Mouse (Mus musculus): ENCODE results near the gene Creb3l2.
A peak's percentile ranks its signal among the peaks of the same experiment; 100 is the strongest.

Creb3l2 gene

GRCm38 (mm10) chr6:37441251-37442011 is 515 bp downstream of the Creb3l2 start:
- DNase-seq (ENCODE audit: low read depth, low spot score): no peak

DNA sequence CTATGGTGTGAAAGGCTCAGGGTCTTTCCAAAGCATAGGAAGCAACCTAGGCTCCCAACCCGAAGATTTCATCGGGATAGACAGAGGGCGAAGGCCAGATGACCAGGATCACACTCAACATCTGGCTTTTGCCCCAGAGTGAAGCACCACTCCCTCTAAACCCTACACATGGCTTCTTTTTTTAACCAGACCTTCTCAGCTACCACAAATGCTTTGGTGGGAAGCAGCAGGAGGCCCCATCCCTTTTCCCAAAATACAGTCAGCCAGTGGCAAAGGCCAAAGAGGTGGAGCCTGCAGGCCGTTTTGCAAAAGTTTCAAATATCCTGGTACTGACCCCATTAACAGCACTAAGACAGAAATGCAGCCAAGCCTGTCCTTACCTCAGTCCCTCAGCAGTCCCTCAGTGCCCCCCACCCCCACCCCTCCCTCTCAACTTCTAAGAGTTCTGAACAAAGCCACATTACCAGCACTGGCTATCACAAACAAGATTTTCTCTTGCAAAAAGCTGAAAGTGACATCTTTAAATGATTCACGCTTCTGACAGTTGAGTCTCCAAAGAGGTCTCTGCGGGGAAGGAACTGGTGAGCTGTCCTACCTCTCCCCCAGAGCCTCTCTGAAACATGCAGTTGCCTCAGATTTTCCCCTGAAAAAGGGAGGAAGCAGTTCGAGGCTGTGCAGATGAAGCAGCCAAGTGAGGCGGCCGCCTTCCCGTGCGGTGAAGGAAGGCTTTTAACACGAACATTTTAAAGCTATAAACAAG is 1.3 kb downstream of the Creb3l2 start:
- no peak for DNase-seq (ENCODE audit: low read depth, low spot score)

DNA sequence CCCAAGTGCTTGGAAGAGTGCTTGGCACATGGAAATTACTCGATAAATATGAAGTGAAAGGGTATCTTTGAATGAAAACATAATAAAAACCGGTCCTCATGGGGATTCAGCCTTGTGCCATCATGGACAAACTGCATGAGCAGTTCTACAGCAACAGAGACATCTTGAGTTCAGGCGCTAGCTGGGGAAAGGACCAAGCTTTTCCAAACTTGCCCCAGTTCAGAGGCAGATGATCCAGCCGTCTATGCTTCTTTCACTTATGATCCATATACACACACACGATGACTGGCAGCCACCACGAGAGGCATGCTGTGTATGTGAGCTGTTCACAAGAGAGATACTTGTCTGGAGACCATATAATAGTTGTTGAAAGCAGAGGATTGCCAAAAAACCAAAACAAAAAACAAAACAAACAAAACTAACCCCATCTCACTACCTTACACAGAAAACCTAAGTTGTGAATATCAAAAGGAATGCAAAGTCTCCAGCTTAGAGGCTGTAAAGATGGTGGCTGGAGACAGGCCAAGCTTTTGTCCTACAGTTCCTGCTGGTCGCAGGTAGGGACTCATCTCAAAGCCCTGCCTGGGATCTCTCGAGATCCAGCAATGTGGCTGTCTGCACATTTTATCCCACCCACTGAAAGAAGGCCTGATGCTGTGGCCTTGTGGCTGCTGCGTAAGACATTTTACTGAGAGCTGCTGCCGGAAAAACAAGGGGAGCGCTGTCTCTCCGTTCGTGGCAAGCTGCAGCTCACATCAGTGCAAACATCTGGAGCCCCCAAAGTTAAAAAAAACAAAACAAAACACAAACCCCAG is 2.1 kb downstream of the Creb3l2 start:
- no peak for DNase-seq (ENCODE audit: low read depth, low spot score)

- DNase-seq (ENCODE audit: low read depth, low spot score): no peak
Observed at GRCm38 (mm10) chr6:37438510-37438909, 3.4 kb downstream of the Creb3l2 start.

- DNase-seq (ENCODE audit: low read depth, low spot score): no peak
Observed at GRCm38 (mm10) chr6:37437086-37437485, 4.9 kb downstream of the Creb3l2 start.

- no peak for DNase-seq (ENCODE audit: low read depth, low spot score)
Observed at GRCm38 (mm10) chr6:37435391-37435790, 6.6 kb downstream of the Creb3l2 start.

DNA sequence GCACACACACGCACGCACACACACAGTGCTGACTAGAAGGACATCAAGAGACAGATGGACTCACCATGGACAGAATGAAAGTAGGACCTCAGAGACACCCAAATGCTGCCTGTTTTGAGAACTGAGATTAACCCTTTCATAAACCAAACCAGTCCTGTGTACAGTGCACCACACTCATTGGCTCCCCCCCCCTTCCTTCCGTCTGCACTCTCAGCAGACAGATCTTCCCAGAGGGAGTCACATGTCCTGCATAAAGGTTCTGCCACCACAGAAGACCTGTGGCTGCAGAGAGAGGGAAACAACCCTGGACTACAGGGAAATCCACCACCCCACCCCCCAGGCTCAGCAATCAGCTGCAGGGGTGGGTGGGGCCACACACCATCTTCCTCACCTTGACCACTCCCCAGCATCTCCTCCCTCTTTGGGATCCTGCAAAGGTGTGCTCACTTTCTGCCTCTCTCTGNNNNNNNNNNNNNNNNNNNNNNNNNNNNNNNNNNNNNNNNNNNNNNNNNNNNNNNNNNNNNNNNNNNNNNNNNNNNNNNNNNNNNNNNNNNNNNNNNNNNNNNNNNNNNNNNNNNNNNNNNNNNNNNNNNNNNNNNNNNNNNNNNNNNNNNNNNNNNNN is 12.0 kb downstream of the Creb3l2 start:
- DNase-seq (ENCODE audit: low read depth, low spot score): no peak

- no peak for DNase-seq (ENCODE audit: low read depth, low spot score)
Observed at GRCm38 (mm10) chr6:37428947-37429346, 13.0 kb downstream of the Creb3l2 start.

DNA sequence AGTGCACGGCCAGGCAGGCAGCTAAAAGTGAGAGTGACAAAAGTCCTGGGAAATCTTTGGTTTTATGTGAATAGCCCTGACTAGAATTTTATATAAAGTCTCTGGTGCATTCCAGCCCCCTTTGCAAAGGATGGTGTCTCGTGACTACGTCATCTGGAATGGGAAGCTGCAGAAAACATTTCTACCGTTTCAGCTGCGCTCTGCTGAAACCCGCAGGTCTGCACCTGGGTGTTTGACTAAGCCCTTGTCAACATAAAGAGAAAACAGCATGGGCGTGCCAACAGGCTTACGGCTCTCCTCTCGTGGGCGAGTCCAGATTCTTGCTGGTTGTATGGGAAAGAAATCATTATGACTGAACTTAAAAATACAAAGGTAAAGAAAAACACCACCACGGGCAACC is 13.9 kb downstream of the Creb3l2 start:
- DNase-seq (ENCODE audit: low read depth, low spot score): no peak

DNA sequence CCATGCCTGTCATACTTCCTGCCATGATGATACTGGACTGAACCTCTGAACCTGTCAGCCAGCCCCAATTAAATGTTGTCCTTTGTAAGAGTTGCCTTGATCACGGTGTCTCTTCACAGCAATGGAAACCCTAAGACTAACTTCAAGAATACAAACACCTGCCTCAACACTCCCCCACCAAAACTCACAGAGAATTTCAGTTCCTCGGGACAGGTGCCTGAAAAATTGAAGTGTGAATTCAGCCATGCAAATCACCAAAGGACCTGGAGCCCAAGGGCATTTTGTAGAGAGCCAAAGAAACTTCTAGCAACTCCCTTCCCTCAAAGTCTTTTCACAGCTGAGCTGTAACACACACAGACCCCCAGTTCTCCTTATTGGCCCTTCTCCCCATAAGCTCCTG is 15.3 kb downstream of the Creb3l2 start:
- no peak for DNase-seq (ENCODE audit: low read depth, low spot score)

- no peak for DNase-seq (ENCODE audit: low read depth, low spot score)
Observed at GRCm38 (mm10) chr6:37425833-37426232, 16.1 kb downstream of the Creb3l2 start.

- DNase-seq (ENCODE audit: low read depth, low spot score): no peak
Observed at GRCm38 (mm10) chr6:37425075-37425474, 16.9 kb downstream of the Creb3l2 start.

DNA sequence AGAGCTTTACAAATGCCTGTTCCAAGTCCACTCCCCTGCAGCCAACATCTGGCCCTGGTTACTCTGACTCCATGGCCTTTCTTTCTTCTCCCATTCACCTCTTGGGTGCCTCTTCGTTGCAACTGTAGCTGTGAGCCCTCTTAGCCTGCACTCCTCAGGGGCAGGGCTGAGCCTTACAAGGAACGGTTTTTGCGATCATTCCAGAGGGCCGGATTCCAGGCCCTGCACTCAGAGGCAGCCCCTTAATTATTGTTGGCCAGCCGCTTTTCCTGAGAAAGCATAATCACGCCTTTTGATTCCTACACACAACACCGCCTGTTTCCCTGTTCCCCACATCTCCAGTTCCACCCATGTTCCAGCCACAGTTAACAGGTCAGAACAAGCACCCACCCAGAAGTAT is 17.6 kb downstream of the Creb3l2 start:
- DNase-seq (ENCODE audit: low read depth, low spot score): no peak

- DNase-seq (ENCODE audit: low read depth, low spot score): no peak
Observed at GRCm38 (mm10) chr6:37423386-37423785, 18.6 kb downstream of the Creb3l2 start.

GRCm38 (mm10) chr6:37421124-37421523 is 20.8 kb downstream of the Creb3l2 start:
- no peak for DNase-seq (ENCODE audit: low read depth, low spot score)

GRCm38 (mm10) chr6:37419445-37419941 is 22.5 kb downstream of the Creb3l2 start:
- DNase-seq (ENCODE audit: low read depth, low spot score): peak; percentile 84

- DNase-seq (ENCODE audit: low read depth, low spot score): no peak
Observed at GRCm38 (mm10) chr6:37418931-37419330, 23.0 kb downstream of the Creb3l2 start.

- no peak for DNase-seq (ENCODE audit: low read depth, low spot score)
Observed at GRCm38 (mm10) chr6:37416743-37417142, 25.2 kb downstream of the Creb3l2 start.

DNA sequence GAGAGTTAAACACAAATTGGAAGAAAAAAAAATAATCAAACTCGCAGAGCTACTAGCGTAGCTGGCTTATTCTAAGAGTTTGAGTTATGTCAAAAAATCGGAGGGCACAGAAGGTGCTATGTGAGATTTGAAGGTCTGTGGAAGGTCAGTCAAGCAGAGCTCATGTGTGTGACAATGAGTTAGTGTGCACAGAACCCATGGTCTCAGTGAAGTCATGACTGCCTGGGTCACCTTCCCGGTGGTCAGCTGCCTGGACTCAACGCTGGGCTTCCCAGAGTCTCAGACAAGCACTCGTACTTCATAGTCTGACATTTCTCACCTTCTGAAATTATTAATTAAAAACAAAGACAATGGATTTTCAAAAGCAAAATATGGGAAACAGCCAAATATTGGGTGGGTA is 26.4 kb downstream of the Creb3l2 start:
- no peak for DNase-seq (ENCODE audit: low read depth, low spot score)

DNA sequence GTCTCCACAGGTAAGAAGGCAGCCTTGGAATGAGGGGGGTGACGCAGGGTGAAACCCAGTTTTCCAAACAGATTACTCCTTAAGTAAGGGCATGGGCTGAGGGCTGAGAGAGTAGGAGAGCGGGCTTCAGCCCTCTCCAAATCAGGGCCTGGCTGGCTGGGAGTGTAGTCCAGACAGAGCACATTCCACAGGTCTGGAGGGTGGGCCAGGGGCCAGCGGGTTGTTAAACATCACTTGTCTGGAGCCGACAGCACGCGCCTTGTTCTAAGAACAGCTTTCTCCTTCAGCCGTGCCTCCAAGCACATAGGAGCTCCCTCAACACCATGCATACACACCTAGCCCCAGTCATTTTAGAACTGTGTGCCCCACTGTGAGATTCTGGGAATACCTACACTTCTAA is 26.9 kb downstream of the Creb3l2 start:
- DNase-seq (ENCODE audit: low read depth, low spot score): peak; percentile 32

- DNase-seq (ENCODE audit: low read depth, low spot score): no peak
Observed at GRCm38 (mm10) chr6:37414576-37414975, 27.4 kb downstream of the Creb3l2 start.

- DNase-seq (ENCODE audit: low read depth, low spot score): no peak
Observed at GRCm38 (mm10) chr6:37411696-37412095, 30.2 kb downstream of the Creb3l2 start.

Data from skeletal muscle tissue, adult 2 months (tissue).